Mouse (Mus musculus) heart, embryonic 10.5 days (tissue): ENCODE measurements around the gene Slc2a2. TPM values are rescaled to one million over a fixed set of nuclear protein-coding genes. Genes with fewer than 3 reads are reported as not detected.

Source experiments
- DNase-seq: peaks from one replicate; pipeline ENCODE4 v3.0.0-alpha.2; 2017; ENCODE audit warnings: low spot score
- H3K27ac ChIP-seq: fragments of 300-500 bp; sonication (generic); 2 replicates; pipeline ENCODE4 v1.5.1; 2016; ENCODE audit warnings: mild to moderate bottlenecking
- H3K27me3 ChIP-seq: fragments of 300-500 bp; sonication (generic); 2 replicates; pipeline ENCODE4 v1.6.1; 2016; ENCODE audit warnings: mild to moderate bottlenecking; ENCODE audit not compliant: poor library complexity, insufficient read depth, severe bottlenecking
- H3K36me3 ChIP-seq: fragments of 300-500 bp; sonication (generic); 2 replicates; pipeline ENCODE4 v1.6.1; 2016; ENCODE audit warnings: mild to moderate bottlenecking, moderate library complexity
- H3K4me1 ChIP-seq: fragments of 300-500 bp; sonication (generic); 2 replicates; pipeline ENCODE4 v1.6.1; 2016; ENCODE audit warnings: mild to moderate bottlenecking
- H3K4me3 ChIP-seq: fragments of 300-500 bp; sonication (generic); 2 replicates; pipeline ENCODE4 v1.5.1; 2016; ENCODE audit warnings: mild to moderate bottlenecking, moderate library complexity
- H3K9me3 ChIP-seq: fragments of 300-500 bp; sonication (generic); 2 replicates; pipeline ENCODE4 v1.6.1; 2016; ENCODE audit warnings: mild to moderate bottlenecking, moderate library complexity
- WGBS: fragments of 180-500 bp; shearing (Covaris S2); methylation state at CpG from one replicate; pipeline ENCODE4 v1.1.7; 2016; 5-methylcytosine and 5-hydroxymethylcytosine counted together
- polyA plus RNA-seq: library from polyadenylated mRNA; unstranded; fragments of >200 nt; fragmentation: Nextera tagmentation; extraction: Ambion mirVana; gene quantifications from 2 replicates; pipeline ENCODE4 v1.2.1, GENCODE M21; 2016

Gene Slc2a2
- polyA plus RNA-seq, 1 experiment from 2014 or later: 3.1 TPM

DNA sequence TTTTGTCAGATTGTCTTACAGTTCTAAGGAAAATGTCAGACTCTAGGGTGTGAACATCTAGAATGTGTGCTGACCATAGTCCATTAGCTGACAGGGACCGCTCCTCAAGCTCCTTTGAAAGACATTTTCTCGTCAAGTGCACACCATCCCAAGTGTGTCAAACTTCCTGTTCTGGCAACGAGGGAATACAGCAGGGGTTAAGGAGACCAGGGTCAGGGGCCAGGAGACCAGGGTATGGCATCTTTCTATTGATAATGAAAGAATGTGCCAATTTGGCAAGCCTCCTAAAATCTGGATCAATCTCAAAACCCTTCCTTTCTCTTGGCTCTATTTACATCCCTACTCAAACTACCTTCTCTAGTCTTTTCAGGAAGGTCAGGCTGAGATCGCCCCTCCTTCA lies 9.0 kb downstream of the Slc2a2 start:
- WGBS: 76% methylated on average over 4 of the region's 4 CpGs
- H3K4me1 ChIP-seq: no peaks in the 10 kb centered on the region

DNA sequence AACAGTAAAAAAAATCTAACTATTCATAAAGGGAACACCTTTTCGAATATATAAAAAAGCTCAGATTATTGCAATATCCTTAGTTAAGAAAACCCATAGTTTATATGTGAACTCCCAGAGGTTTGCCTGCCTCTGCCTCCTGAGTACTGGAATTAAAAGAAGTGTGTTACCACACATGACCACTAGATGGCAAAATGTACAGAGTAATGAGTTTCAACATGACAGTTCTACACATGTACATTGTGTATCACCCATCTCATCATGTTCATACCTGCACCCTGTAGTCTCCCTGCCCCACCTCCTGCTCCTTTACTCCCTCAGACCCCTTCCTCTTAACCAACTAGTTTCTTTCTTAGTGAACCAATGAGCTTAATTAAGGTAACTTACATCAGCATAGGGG lies 12.0 kb downstream of the Slc2a2 start:
- H3K4me3 ChIP-seq: no peak overlapping the region
- H3K36me3 ChIP-seq: no peaks in the 10 kb centered on the region
- no peaks in the 10 kb centered on the region for H3K4me1 ChIP-seq
- H3K27ac ChIP-seq: no peak overlapping the region
- no peaks in the 10 kb centered on the region for H3K9me3 ChIP-seq
- no peaks in the 10 kb centered on the region for H3K27me3 ChIP-seq
- WGBS: 68% methylated on average over 1 of the region's 1 CpGs
- DNase-seq: no peak

More for the DNA sequence above, 9.0 kb downstream of the Slc2a2 start:
- H3K4me3 ChIP-seq: no peak overlapping the region
- no peaks in the 10 kb centered on the region for H3K27me3 ChIP-seq
- no peaks in the 10 kb centered on the region for H3K36me3 ChIP-seq
- H3K27ac ChIP-seq: no peak overlapping the region
- DNase-seq: no peak
- no peaks in the 10 kb centered on the region for H3K9me3 ChIP-seq

DNA sequence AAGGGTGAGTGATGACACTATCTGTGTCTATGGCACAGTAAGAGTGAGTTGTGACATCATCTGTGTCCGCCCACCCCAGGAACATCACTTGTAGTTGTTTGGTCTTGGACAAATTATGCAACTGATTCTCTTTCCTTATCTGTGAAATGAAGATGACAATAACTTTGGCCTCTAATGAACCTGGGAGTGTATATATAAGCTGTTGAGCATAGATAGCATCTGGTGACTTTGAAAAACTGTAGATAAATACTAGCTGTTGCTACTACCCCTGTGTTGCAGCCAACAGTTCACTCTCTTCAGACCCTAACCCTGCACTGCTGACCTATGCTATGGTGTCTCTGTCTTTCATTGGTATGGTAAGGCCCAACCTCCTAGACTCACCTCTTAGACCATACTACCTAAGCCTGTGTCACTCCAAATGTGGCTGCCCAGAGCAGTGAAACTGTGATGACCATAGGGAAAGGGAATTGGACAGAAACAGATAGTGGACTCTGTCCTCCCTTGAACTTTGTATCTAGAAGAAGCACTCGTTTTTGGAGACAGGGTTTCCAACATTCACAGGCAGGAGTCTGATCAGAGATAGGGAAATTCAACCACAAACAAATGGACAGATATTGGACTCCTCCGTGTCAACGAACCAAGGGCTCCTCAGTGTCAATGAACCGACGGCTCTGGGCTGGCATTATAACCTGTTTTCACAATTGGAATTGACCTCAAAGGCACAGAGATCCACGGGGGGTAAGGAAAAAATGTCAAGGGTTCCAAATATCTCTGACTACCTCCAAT lies 16.4 kb downstream of the Slc2a2 start:
- no peaks in the 10 kb centered on the region for H3K36me3 ChIP-seq
- 76% methylated on average over 7 of the region's 7 CpGs for WGBS
- H3K4me3 ChIP-seq: no peak overlapping the region
- no peak for DNase-seq
- H3K9me3 ChIP-seq: no peaks in the 10 kb centered on the region
- no peaks in the 10 kb centered on the region for H3K27me3 ChIP-seq
- no peak overlapping the region for H3K27ac ChIP-seq
- H3K4me1 ChIP-seq: no peaks in the 10 kb centered on the region

DNA sequence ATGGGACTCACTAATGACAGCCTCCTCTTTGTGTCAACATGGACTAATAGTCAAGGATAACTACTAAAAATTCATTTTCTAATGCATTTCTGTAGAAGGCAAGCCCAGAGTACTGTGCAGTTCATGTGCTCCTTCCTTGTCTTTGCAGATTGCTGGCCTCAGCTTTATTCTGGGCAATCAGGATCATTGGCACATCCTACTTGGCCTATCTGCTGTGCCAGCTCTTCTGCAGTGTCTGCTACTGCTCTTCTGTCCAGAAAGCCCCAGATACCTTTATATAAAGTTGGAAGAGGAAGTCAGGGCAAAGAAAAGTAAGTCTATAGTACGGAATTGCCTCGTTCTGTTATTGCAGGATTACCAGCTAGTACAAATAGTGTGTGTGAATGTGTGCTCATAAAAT lies 20.8 kb downstream of the Slc2a2 start:
- Histone ChIP-seq H3K9me3 (no peaks in the 10 kb centered on the region), H3K4me1 (no peaks in the 10 kb centered on the region), H3K4me3 (no peak overlapping the region), H3K27ac (no peak overlapping the region), H3K36me3 (no peaks in the 10 kb centered on the region), H3K27me3 (no peaks in the 10 kb centered on the region)
- 83% methylated on average over 2 of the region's 2 CpGs for WGBS
- no peak for DNase-seq

DNA sequence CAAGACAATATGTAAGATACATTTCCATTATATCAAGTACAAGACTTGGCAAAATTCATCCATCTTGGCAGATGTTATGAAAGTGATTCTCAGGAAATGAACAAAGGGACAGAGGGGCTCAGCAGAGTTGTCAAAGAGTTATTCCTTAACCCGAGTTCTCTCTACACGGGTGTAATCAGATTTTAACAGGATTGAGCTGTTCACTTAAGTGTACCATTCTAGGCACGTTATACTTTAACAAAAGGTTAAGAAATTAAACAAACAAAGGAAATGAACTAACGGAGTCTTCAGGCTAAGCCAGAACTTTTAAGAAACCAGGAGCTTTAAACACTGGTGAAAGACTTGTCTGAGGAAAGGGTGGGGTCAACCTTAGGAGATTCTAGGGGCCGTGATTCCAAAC lies 23.5 kb downstream of the Slc2a2 start:
- no peaks in the 10 kb centered on the region for H3K36me3 ChIP-seq
- DNase-seq: no peak
- H3K27me3 ChIP-seq: no peaks in the 10 kb centered on the region
- no peaks in the 10 kb centered on the region for H3K4me1 ChIP-seq
- no peaks in the 10 kb centered on the region for H3K9me3 ChIP-seq
- H3K4me3 ChIP-seq: no peak overlapping the region
- no peak overlapping the region for H3K27ac ChIP-seq
- 73% methylated on average over 5 of the region's 5 CpGs for WGBS

DNA sequence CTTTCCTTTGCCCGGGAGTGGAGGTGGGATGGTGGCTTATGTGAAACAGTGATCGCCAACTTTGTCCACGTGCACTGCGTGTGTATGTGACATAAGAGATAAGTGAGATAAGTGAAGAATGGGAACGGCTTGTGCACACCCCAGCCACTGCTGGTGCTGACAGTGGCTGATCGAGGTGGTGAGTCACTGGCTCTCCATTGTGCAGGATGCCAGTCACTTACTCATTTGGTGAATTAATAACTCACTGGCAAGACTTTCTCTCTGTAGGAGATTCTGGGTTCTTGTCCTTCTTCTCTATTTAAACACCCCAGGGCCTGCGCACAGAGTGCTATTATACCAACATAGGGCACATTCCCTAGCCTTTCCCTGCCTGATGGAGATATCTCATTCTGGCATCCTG lies 24.1 kb downstream of the Slc2a2 start:
- no peak overlapping the region for H3K27ac ChIP-seq
- WGBS: 39% methylated on average over 7 of the region's 7 CpGs
- no peaks in the 10 kb centered on the region for H3K9me3 ChIP-seq
- no peak for DNase-seq
- H3K36me3 ChIP-seq: no peaks in the 10 kb centered on the region
- no peaks in the 10 kb centered on the region for H3K27me3 ChIP-seq
- no peaks in the 10 kb centered on the region for H3K4me1 ChIP-seq
- H3K4me3 ChIP-seq: no peak overlapping the region

DNA sequence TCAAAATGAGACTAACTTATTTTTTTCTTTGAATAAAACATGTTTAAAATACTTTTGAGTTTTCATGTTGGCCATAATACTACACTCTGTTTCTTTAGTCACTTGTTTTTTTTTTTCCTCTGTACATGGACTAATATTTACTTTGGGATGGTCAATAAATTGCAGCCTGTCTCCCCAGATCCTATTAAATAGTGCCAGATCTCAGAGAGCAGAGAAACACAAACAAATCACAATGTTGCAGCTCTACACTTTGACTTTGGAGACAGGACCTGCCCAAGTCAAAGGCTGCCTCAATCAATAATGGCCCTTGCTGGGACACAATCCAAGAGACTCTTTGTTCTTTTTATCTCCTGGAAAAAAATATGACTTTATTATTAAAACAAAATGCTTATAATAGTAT lies 24.8 kb downstream of the Slc2a2 start:
- Histone ChIP-seq H3K4me3 (no peak overlapping the region), H3K27me3 (no peaks in the 10 kb centered on the region), H3K27ac (no peak overlapping the region), H3K36me3 (no peaks in the 10 kb centered on the region), H3K4me1 (no peaks in the 10 kb centered on the region), H3K9me3 (no peaks in the 10 kb centered on the region)
- no peak for DNase-seq

DNA sequence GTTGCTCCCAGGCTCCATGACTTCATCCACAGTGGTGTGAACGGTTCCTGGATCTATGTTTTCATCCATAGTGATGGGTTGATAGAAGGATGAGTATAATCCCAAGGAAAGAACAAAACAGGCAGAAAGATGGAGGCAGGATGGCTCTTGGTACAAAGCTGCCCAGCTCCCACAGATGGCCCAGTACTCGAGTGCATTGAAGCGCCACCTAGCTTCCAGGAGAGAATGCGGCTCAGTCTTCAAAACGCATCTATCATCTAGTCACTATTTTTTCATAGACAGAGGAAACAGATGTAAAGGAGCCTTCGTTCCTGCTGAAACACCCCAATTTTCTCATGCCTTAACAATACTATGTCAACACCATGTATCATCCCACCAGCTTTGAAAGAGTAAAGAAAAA lies 25.8 kb downstream of the Slc2a2 start:
- no peak overlapping the region for H3K27ac ChIP-seq
- no peaks in the 10 kb centered on the region for H3K36me3 ChIP-seq
- H3K27me3 ChIP-seq: no peaks in the 10 kb centered on the region
- 61% methylated on average over 6 of the region's 6 CpGs for WGBS
- DNase-seq: no peak
- no peaks in the 10 kb centered on the region for H3K9me3 ChIP-seq
- H3K4me3 ChIP-seq: no peak overlapping the region
- no peaks in the 10 kb centered on the region for H3K4me1 ChIP-seq

DNA sequence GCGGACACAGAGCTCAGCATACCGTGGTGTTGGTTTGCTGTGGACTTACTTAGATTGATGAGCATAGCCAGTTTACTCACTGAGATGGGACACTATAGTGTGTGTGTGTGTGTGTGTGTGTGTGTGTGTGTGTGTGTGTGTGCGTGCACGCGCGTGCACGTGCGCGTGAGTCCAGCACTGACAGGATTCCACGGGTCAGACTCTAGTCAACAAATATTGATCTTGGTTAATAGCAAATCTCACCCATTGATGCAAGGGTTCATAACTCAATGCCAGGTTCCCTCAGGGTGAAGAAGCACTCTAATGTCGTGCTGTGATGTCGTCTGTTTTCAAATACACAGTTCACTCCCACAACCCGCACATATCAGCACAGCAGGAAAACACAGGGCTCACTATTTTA lies 27.5 kb downstream of the Slc2a2 start:
- no peak for DNase-seq
- Histone ChIP-seq H3K4me1 (no peaks in the 10 kb centered on the region), H3K27ac (no peak overlapping the region), H3K36me3 (no peaks in the 10 kb centered on the region), H3K27me3 (no peaks in the 10 kb centered on the region), H3K4me3 (no peak overlapping the region), H3K9me3 (no peaks in the 10 kb centered on the region)
- 89% methylated on average over 13 of the region's 13 CpGs for WGBS

DNA sequence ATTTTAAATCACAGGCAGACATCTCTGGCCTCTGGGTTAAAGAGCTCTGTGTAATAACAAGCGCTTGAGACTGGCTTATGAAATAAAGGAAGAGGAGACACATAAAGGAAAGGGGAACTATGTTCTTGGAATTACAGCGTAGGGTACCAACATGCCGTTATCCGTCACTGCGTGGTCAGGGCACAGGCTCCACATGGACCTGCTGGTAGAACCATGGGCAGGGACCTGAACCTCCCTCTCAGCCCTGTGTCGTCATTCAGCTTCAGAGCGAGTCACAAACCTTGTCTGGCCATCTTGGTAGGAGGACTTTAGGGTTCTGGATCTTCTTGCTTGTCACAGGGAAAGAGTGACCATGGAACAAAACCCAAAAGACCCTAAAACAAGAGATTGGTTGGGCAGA lies 28.7 kb downstream of the Slc2a2 start:
- WGBS: 92% methylated on average over 7 of the region's 7 CpGs
- no peak for DNase-seq
- no peaks in the 10 kb centered on the region for H3K4me1 ChIP-seq
- no peak overlapping the region for H3K4me3 ChIP-seq
- H3K27ac ChIP-seq: no peak overlapping the region
- H3K36me3 ChIP-seq: no peaks in the 10 kb centered on the region
- H3K9me3 ChIP-seq: no peaks in the 10 kb centered on the region
- H3K27me3 ChIP-seq: no peaks in the 10 kb centered on the region

DNA sequence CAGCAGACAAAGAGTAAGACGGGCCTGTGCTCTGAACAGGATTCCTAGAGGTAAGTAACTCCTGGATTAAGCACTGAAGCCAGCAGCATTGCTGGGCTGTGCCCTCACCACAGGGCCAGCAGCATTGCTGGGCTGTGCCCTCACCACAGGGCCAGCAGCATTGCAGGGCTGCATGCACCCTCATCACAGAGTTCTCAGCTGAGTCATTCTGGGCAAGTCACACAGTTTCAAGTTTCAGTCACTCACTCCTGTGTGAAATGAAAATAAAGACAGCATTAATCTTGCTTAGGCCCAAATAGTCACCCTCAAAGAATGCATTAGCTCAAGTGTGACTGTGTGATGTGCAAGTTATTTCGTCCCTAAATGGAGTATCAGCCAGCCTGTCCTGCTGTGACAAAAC lies 37.0 kb downstream of the Slc2a2 start:
- 64% methylated on average over 2 of the region's 2 CpGs for WGBS
- no peak overlapping the region for H3K4me3 ChIP-seq
- H3K27me3 ChIP-seq: no peaks in the 10 kb centered on the region
- H3K9me3 ChIP-seq: no peaks in the 10 kb centered on the region
- no peak overlapping the region for H3K27ac ChIP-seq
- no peaks in the 10 kb centered on the region for H3K4me1 ChIP-seq
- DNase-seq: no peak
- H3K36me3 ChIP-seq: no peaks in the 10 kb centered on the region

DNA sequence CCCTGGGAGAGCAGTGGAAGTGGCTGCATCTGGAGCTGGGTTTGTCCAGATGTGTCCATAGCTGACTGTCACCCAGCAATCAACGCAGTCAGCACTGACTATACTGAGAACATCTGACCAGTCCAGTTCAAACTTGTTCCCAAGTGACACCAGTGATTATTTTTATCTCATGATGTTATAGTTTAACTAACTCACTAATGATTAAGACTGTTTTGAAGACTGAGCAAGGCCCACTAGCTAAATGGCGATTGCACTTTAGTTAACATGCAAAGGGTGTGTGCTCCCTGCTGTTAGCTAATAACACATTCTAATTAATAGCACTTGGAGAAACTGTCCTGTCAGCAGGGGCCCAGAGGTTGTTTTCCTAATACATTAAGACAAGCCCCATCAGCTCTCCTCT lies 39.3 kb downstream of the Slc2a2 start:
- no peaks in the 10 kb centered on the region for H3K27me3 ChIP-seq
- no peaks in the 10 kb centered on the region for H3K36me3 ChIP-seq
- H3K4me1 ChIP-seq: peaks cover 6% of the 10 kb centered on the region; the same call in 1 of the 2 replicates
- H3K4me3 ChIP-seq: no peak overlapping the region
- 36% methylated on average over 2 of the region's 2 CpGs for WGBS
- H3K9me3 ChIP-seq: no peaks in the 10 kb centered on the region
- H3K27ac ChIP-seq: no peak overlapping the region
- no peak for DNase-seq

DNA sequence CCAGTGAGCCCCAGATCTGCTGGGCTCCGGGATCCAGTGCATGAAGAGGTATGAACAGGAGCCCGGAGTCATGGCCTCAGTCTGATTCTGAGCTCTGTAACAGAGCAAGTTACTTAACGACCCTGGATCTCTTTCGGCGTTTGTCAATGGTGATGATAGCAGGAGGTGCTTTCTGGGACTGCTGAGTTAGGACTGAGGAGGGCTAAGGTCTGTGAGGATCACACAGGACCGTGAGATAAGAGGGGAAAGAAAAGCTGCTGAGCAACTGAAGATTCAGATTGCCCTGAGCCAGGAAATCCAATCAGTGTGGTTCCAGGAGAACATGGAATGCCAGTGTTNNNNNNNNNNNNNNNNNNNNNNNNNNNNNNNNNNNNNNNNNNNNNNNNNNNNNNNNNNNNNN lies 42.6 kb downstream of the Slc2a2 start:
- H3K9me3 ChIP-seq: no peaks in the 10 kb centered on the region
- peaks cover 11% of the 10 kb centered on the region; the same call in 1 of the 2 replicates for H3K4me1 ChIP-seq
- H3K4me3 ChIP-seq: no peak overlapping the region
- WGBS: 23% methylated on average over 6 of the region's 6 CpGs
- no peaks in the 10 kb centered on the region for H3K36me3 ChIP-seq
- no peaks in the 10 kb centered on the region for H3K27me3 ChIP-seq
- no peak for DNase-seq
- no peak overlapping the region for H3K27ac ChIP-seq

DNA sequence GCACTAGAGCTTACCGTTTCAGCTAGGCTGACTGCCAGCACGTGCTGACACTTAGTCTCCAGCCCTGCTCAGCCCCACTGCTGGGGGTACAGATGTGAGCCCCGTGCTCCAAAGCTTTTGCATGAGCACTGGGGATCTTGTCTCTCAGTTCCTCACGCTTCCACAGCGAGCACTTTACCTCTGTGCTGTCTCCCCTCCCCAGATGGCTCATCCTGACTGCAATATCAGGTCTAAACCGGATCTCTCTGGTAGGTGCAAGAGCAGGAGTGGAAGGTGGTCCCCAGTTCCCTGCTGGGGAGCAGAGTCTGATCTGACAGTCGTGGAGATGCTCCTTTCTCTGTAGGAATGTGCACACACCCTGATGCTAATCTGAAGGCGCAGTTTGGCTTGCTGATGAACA lies 45.5 kb downstream of the Slc2a2 start:
- Histone ChIP-seq H3K27ac (no peak overlapping the region), H3K4me3 (no peak overlapping the region), H3K27me3 (no peaks in the 10 kb centered on the region), H3K36me3 (no peaks in the 10 kb centered on the region), H3K4me1 (peaks cover 11% of the 10 kb centered on the region; the same call in 1 of the 2 replicates), H3K9me3 (no peaks in the 10 kb centered on the region)
- WGBS: 30% methylated on average over 8 of the region's 8 CpGs
- DNase-seq: no peak
